Mouse (Mus musculus) ES-E14 (cell line): Measurements from ENCODE around the gene Suox. TPM values are rescaled to one million over a fixed set of nuclear protein-coding genes. Genes with fewer than 3 reads are reported as not detected.

Experiments
- DNase-seq: peaks from one replicate; pipeline ENCODE4 v3.0.0-alpha.2; 2013; ENCODE audit warnings: low read depth, low spot score
- H3K27ac ChIP-seq: 2 replicates; pipeline ENCODE4 v1.5.1; 2012; ENCODE audit warnings: low read depth, mild to moderate bottlenecking, low read length, moderate library complexity, mixed read lengths; ENCODE audit not compliant: poor library complexity, insufficient read depth, severe bottlenecking
- H3K36me3 ChIP-seq: 2 replicates; pipeline ENCODE4 v1.6.1; 2012; ENCODE audit warnings: mild to moderate bottlenecking, low read length, moderate library complexity, mixed read lengths; ENCODE audit not compliant: control insufficient read depth, poor library complexity, insufficient read depth, severe bottlenecking
- H3K4me1 ChIP-seq, 2 experiments: fragments of 150-350 bp in 1 of 2; sonication (generic) in 1 of 2; 2 replicates each; pipeline ENCODE4 v1.6.1; 2012; ENCODE audit warnings: low read length in 2 of 2, mild to moderate bottlenecking in 1 of 2, mixed read lengths in 1 of 2; ENCODE audit not compliant: control insufficient read depth in 2 of 2, insufficient read depth in 2 of 2, poor library complexity in 1 of 2
- H3K4me3 ChIP-seq, 2 experiments: fragments of 150-350 bp in 1 of 2; sonication (generic) in 1 of 2; 2 replicates each; pipeline ENCODE4 v1.5.1; 2012; ENCODE audit warnings: low read length in 2 of 2, low read depth in 1 of 2, mild to moderate bottlenecking in 1 of 2, mixed read lengths in 1 of 2; ENCODE audit not compliant: insufficient read depth in 1 of 2, poor library complexity in 1 of 2, severe bottlenecking in 1 of 2
- H3K9ac ChIP-seq: 2 replicates; pipeline ENCODE4 v1.6.1; 2012; ENCODE audit warnings: low read depth, mild to moderate bottlenecking, low read length, mixed read lengths; ENCODE audit not compliant: poor library complexity, insufficient read depth, severe bottlenecking
- H3K9me3 ChIP-seq: fragments of 150-350 bp; sonication (generic); 2 replicates; pipeline ENCODE4 v1.6.1; 2012; ENCODE audit warnings: low read depth, mild to moderate bottlenecking, low read length; ENCODE audit not compliant: control insufficient read depth, insufficient read depth
- CHD2 ChIP-seq: IDR thresholded peaks from 2 replicates; pipeline ENCODE4 v1.6.1; 2014; ENCODE audit warnings: mild to moderate bottlenecking, low read depth, low read length, inconsistent platforms
- HCFC1 ChIP-seq: IDR thresholded peaks from 2 replicates; pipeline ENCODE4 v1.6.1; 2012; ENCODE audit warnings: low read length, inconsistent platforms, borderline replicate concordance; ENCODE audit not compliant: insufficient read depth
- MAFK ChIP-seq: IDR thresholded peaks from 2 replicates; pipeline ENCODE4 v1.6.1; 2014; ENCODE audit warnings: mild to moderate bottlenecking, low read depth, low read length, inconsistent platforms; ENCODE audit not compliant: insufficient read depth
- ZC3H11A ChIP-seq: IDR thresholded peaks from 2 replicates; pipeline ENCODE4 v1.6.1; 2012; ENCODE audit warnings: low read depth, mild to moderate bottlenecking, inconsistent platforms, low read length, borderline replicate concordance
- ZNF384 ChIP-seq: IDR thresholded peaks from 2 replicates; pipeline ENCODE4 v1.6.1; 2012; ENCODE audit warnings: low read depth, low read length, inconsistent platforms
- in situ Hi-C, 2 experiments: fragments of 600-800 bp; cut with MboI; formaldehyde crosslinking; loops; one replicate each; pipeline ENCODE4 v1.15.1; 2025; ENCODE audit warnings: low sequenced_read_pairs in 2 of 2, inconsistent platforms in 1 of 2; ENCODE audit not compliant: unreplicated experiment in 2 of 2
- total RNA-seq: library from RNA; depleted of rRNA; stranded (reverse); fragments of 300-350 nt; gene quantifications from 2 replicates; pipeline ENCODE4 v1.2.3, GENCODE M21; 2012

Gene Suox
- total RNA-seq, 1 experiment, result 7.4 TPM

DNA sequence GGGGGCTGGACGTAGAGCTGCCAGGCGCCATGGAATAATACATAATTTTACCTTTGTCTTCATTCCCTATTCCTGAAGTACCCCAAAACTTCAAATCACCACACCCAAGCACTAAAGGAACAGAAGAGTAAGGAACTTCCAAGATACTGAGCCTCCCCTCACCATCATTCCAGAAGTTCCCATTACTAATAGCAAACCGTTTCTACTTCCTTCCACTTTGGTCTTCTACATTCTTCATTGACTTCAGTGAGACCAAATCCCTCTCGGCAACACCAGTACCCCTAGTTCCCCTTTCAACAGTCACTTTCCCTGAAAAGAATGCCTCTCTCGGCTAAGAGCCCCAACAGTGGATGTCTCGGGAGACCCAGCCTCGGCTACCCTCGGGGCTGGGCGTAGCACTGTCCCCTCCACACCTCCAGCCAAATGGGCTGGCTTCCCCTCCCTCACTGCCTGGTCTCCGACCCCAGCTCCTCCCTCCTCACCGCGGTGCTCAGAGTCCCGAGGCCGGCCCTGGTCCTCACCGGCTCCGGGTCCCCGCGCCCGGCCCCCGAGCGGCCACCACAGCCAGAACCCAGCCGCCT is 21.6 kb upstream of the Suox start:
- H3K9me3 ChIP-seq, result no peaks in the 10 kb centered on the region
- no peak for TF ChIP-seq CHD2
- TF ChIP-seq ZC3H11A, result no peak
- TF ChIP-seq ZNF384, result no peak
- no peak for TF ChIP-seq MAFK
- no peak for TF ChIP-seq HCFC1
- H3K4me3 ChIP-seq, result peak overlapping the region; percentile 75 to 83
- in situ Hi-C loops, result no loop called here
- no peak for DNase-seq
- H3K27ac ChIP-seq, result peak overlapping the region; percentile 58
- peaks cover 2 to 5% of the 10 kb centered on the region in 2 experiments; a peak in 2 of 4 replicates for H3K4me1 ChIP-seq
- peak overlapping the region; percentile 79 for H3K9ac ChIP-seq
- H3K36me3 ChIP-seq, result peaks cover 18% of the 10 kb centered on the region

- in situ Hi-C loops, result loop anchor here in 1 of 2 experiments (10.0 kb wide), 1 partner anchor 60 kb away; no protein-coding TSS in a partner anchor
- TF ChIP-seq ZC3H11A (0 out of 2 replicates have a peak, but pooled peaks have one; percentile 22), MAFK (no peak)
These were observed 666 bp upstream of the Suox start for GRCm38 (mm10) chr10:128674469-128675008.

DNA sequence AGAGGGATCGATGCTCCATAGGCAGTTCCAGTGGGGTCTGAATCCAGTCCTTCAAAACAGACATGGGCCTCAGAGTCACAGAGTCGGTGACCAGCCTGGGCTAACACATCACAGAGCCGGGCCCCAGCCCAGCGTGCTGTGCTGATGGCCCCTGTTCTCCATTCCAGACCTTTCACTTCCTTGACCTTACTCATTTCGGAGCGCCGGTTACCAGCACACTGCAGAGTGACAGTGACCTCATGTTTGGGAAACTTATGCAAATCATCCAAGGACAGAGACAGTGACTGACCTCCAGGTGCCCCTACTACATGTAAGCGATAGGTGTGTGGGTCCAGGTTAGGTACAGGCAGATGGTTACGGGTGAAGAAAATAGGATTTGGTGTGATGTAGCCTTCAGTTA is 2.7 kb downstream of the Suox start:
- TF ChIP-seq CHD2 (no peak), ZNF384 (no peak)
- Histone ChIP-seq H3K9me3 (no peaks in the 10 kb centered on the region), H3K4me3 (no peak overlapping the region), H3K27ac (no peak overlapping the region), H3K36me3 (no peaks in the 10 kb centered on the region), H3K4me1 (peaks cover 0 to 4% of the 10 kb centered on the region in 2 experiments; a peak in 2 of 4 replicates), H3K9ac (no peak overlapping the region)
- in situ Hi-C loops, result loop anchor here in 1 of 2 experiments (10.0 kb wide), 1 partner anchor 56 kb away; no protein-coding TSS in a partner anchor
- DNase-seq, result no peak

More at GRCm38 (mm10) chr10:128674469-128675008, 666 bp upstream of the Suox start:
- no peak for DNase-seq
- no peak overlapping the region; the same call in 1 of the 2 replicates for H3K9ac ChIP-seq
- peaks cover 0 to 4% of the 10 kb centered on the region in 2 experiments; a peak in 1 of 4 replicates for H3K4me1 ChIP-seq
- H3K4me3 ChIP-seq, result peak overlapping the region; percentile 73 to 84; a peak in 3 of 4 replicates
- H3K36me3 ChIP-seq, result peaks cover 2% of the 10 kb centered on the region; the same call in 1 of the 2 replicates
- no peak overlapping the region for H3K27ac ChIP-seq
- H3K9me3 ChIP-seq, result no peaks in the 10 kb centered on the region

GRCm38 (mm10) chr10:128668790-128669672 is 4.8 kb downstream of the Suox start:
- DNase-seq, result no peak

More at GRCm38 (mm10) chr10:128668790-128669672, 4.8 kb downstream of the Suox start:
- H3K9ac ChIP-seq, result peak overlapping the region; percentile 73
- H3K4me1 ChIP-seq, result peaks cover 0 to 4% of the 10 kb centered on the region in 2 experiments; a peak in 2 of 4 replicates
- no peaks in the 10 kb centered on the region for H3K36me3 ChIP-seq
- TF ChIP-seq HCFC1 (peak; percentile 49; the same call in 1 of the 2 replicates), ZC3H11A (no peak), ZNF384 (peak; percentile 100), MAFK (0 out of 2 replicates have a peak, but pooled peaks have one; percentile 33), CHD2 (no peak)
- H3K4me3 ChIP-seq, result peak overlapping the region; percentile 75 to 80
- in situ Hi-C loops, result no loop called here
- H3K9me3 ChIP-seq, result no peaks in the 10 kb centered on the region
- H3K27ac ChIP-seq, result peak overlapping the region; percentile 54
